Mouse (Mus musculus): ENCODE measurements around the gene Fadd. TPM values are rescaled to one million over a fixed set of nuclear protein-coding genes. Genes with fewer than 3 reads are reported as not detected.

Fadd gene
- polyA plus RNA-seq, 1 experiment from 2014 or later: 8.5 TPM

DNA sequence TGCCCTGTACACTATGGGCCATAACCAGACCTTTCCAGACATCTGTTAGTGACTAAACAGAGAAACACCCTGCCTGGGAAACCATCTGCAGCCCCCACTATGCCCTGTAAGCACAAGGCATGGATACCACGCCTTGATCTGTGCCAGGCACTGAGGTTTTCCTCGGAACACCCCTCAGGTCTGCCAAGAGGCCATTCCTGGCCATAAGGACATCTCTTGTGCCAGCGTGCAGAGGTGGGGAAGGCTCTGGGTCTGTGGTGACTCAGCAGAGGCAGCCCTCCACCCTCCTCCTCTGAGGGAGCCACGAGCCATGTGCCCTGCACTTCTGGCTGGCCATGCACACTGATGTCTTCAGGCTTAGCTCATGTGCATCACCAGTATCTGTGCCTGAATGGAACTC, 30.6 kb upstream of the Fadd start:
- Histone ChIP-seq H3K4me1 (ENCODE audit: control insufficient read depth, insufficient read depth, low read length) (no peaks in the 10 kb centered on the region), H3K9me3 (ENCODE audit: control insufficient read depth, low read length) (no peaks in the 10 kb centered on the region), H3K27ac (ENCODE audit: low read depth, low read length) (no peak overlapping the region), H3K4me2 (no peak overlapping the region), H3K9ac (ENCODE audit: low read length) (no peak overlapping the region), H3K4me3 (ENCODE audit: low read depth, low read length) (no peak overlapping the region), H3K36me3 (ENCODE audit: control insufficient read depth, insufficient read depth, low read length) (peaks cover 3% of the 10 kb centered on the region; the same call in 1 of the 2 replicates), H3K27me3 (ENCODE audit: control insufficient read depth, insufficient read depth, low read length) (no peaks in the 10 kb centered on the region)
- WGBS: 87% methylated on average over 4 of the region's 4 CpGs
- DNase-seq (ENCODE audit: low spot score, missing footprints): no peak
- ATAC-seq (ENCODE audit: low FRiP score): no peak

DNA sequence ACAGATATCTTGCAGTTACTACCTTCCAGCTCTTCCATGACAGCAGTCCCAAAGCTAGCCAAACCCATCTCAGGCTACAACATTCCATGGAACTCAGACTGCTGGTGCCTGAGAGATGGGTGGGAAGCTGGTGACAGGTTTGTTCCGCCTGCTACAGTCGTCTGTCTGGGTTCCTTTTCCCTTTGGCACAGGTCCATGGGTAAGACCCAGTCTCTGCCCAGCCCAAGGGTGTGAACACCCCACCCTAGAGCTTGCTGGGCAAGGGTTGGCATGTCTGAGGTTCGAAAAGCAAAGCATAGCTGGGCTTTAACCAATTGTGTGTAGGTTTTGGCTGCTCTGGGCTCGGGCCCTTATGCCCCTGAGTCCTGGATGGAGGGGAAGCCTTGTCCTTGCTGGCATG, 30.1 kb upstream of the Fadd start:
- ATAC-seq (ENCODE audit: low FRiP score) (no peak), DNase-seq (ENCODE audit: low spot score, missing footprints) (no peak)
- H3K4me3 ChIP-seq (ENCODE audit: low read depth, low read length): no peak overlapping the region
- no peak overlapping the region for H3K4me2 ChIP-seq
- peaks cover 3% of the 10 kb centered on the region; the same call in 1 of the 2 replicates for H3K36me3 ChIP-seq (ENCODE audit: control insufficient read depth, insufficient read depth, low read length)
- 86% methylated on average over 4 of the region's 4 CpGs for WGBS
- H3K9ac ChIP-seq (ENCODE audit: low read length): no peak overlapping the region
- H3K4me1 ChIP-seq (ENCODE audit: control insufficient read depth, insufficient read depth, low read length): no peaks in the 10 kb centered on the region
- H3K27ac ChIP-seq (ENCODE audit: low read depth, low read length): no peak overlapping the region
- no peaks in the 10 kb centered on the region for H3K27me3 ChIP-seq (ENCODE audit: control insufficient read depth, insufficient read depth, low read length)
- H3K9me3 ChIP-seq (ENCODE audit: control insufficient read depth, low read length): no peaks in the 10 kb centered on the region

DNA sequence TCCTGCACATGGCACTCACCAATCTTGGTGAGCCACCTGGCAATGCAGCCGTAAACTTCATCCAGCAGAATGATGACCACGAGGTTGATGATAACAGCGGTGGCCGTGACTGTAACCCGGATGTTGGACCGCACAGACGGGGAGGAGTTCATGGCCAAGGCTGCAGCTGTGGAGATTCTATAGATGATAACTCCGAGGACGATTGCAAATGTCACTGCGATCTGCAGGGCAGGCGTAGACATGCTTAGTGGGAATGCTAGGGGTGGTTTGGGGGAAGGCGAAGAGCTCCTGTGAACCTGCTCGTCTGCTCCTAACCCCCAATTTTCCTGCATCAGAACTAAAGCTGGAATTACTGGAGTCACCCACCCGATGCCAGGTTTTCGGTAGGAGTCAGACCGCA, 29.3 kb upstream of the Fadd start:
- Histone ChIP-seq H3K9me3 (ENCODE audit: control insufficient read depth, low read length) (no peaks in the 10 kb centered on the region), H3K4me2 (no peak overlapping the region), H3K9ac (ENCODE audit: low read length) (no peak overlapping the region), H3K27me3 (ENCODE audit: control insufficient read depth, insufficient read depth, low read length) (no peaks in the 10 kb centered on the region), H3K36me3 (ENCODE audit: control insufficient read depth, insufficient read depth, low read length) (peaks cover 3% of the 10 kb centered on the region; the same call in 1 of the 2 replicates), H3K4me3 (ENCODE audit: low read depth, low read length) (no peak overlapping the region), H3K4me1 (ENCODE audit: control insufficient read depth, insufficient read depth, low read length) (no peaks in the 10 kb centered on the region), H3K27ac (ENCODE audit: low read depth, low read length) (no peak overlapping the region)
- DNase-seq (ENCODE audit: low spot score, missing footprints): no peak
- ATAC-seq (ENCODE audit: low FRiP score): no peak
- 92% methylated on average over 16 of the region's 16 CpGs for WGBS

DNA sequence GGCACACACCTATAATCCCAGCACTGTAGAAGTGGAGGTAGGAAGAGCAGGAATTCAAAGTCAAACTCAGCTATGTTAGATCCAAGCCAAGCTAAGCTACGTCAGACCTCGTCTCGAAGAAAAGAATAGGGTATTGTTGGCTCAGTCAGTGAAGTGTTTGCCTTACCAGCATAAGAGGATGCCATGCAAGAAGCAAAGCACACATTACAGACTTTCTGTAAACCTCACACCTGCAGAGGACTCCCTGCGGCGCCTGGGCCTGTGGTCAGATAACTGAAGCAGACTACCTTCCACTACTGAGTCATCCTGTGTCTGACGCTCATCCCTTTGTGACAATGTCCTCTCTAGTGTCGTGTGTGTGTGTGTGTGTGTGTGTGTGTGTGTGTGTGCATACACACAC, 27.3 kb upstream of the Fadd start:
- H3K36me3 ChIP-seq (ENCODE audit: control insufficient read depth, insufficient read depth, low read length): peaks cover 3% of the 10 kb centered on the region; the same call in 1 of the 2 replicates
- H3K9me3 ChIP-seq (ENCODE audit: control insufficient read depth, low read length): no peaks in the 10 kb centered on the region
- no peak overlapping the region for H3K4me3 ChIP-seq (ENCODE audit: low read depth, low read length)
- no peak overlapping the region for H3K9ac ChIP-seq (ENCODE audit: low read length)
- no peaks in the 10 kb centered on the region for H3K4me1 ChIP-seq (ENCODE audit: control insufficient read depth, insufficient read depth, low read length)
- H3K27ac ChIP-seq (ENCODE audit: low read depth, low read length): no peak overlapping the region
- WGBS: 83% methylated on average over 7 of the region's 7 CpGs
- no peak overlapping the region for H3K4me2 ChIP-seq
- ATAC-seq (ENCODE audit: low FRiP score): no peak
- DNase-seq (ENCODE audit: low spot score, missing footprints): no peak
- no peaks in the 10 kb centered on the region for H3K27me3 ChIP-seq (ENCODE audit: control insufficient read depth, insufficient read depth, low read length)

DNA sequence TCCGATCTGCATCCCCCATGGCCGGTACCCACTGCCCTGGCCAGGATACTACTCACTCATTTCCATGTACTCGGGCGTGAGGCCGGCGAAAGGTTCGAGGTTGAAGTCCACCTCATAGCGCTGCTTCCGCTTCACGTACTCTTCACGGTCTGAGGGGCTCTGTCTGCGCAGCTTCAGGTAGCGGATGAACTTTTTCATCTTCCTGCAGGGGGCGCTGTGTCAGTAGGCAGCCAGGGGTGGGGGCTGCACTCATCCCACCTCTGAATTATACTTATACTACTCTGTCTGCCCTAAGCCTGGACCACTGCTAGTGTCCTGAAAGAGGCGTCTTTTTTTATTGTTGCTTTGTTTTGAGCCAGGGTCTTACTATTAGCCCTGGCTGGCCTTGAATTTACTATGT, 25.6 kb upstream of the Fadd start:
- no peaks in the 10 kb centered on the region for H3K36me3 ChIP-seq (ENCODE audit: control insufficient read depth, insufficient read depth, low read length)
- whole genome bisulfite sequencing: 92% methylated on average over 15 of the region's 15 CpGs
- no peaks in the 10 kb centered on the region for H3K27me3 ChIP-seq (ENCODE audit: control insufficient read depth, insufficient read depth, low read length)
- H3K9me3 ChIP-seq (ENCODE audit: control insufficient read depth, low read length): no peaks in the 10 kb centered on the region
- no peak overlapping the region for H3K4me3 ChIP-seq (ENCODE audit: low read depth, low read length)
- H3K4me2 ChIP-seq: no peak overlapping the region
- no peak overlapping the region for H3K9ac ChIP-seq (ENCODE audit: low read length)
- ATAC-seq (ENCODE audit: low FRiP score) (no peak), DNase-seq (ENCODE audit: low spot score, missing footprints) (no peak)
- H3K27ac ChIP-seq (ENCODE audit: low read depth, low read length): no peak overlapping the region
- H3K4me1 ChIP-seq (ENCODE audit: control insufficient read depth, insufficient read depth, low read length): no peaks in the 10 kb centered on the region

DNA sequence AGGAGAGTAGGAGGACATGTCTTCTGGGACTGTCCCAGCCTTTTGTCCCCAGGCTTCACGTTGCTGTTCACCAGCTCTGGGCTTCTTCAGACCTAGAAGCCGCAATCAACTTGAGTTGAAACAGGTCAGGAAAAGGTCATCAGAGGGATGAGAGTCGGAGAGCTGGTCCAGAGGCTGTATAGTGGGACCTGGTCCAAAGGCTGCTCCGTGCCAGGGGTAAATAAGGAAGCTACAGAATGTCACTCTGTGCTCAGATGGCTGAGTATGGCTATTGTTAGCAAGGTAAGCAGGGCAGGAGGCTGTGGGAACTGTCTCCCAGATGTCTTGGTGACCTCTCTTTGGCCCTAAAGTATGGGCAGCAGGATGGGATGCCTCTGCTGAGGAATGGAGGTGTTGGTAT, 22.5 kb upstream of the Fadd start:
- ATAC-seq (ENCODE audit: low FRiP score): no peak
- Histone ChIP-seq H3K27ac (ENCODE audit: low read depth, low read length) (no peak overlapping the region), H3K9ac (ENCODE audit: low read length) (no peak overlapping the region), H3K36me3 (ENCODE audit: control insufficient read depth, insufficient read depth, low read length) (0 out of 2 replicates have a peak, but pooled peaks cover under 1% of the 10 kb centered on the region), H3K27me3 (ENCODE audit: control insufficient read depth, insufficient read depth, low read length) (no peaks in the 10 kb centered on the region), H3K4me2 (no peak overlapping the region), H3K4me3 (ENCODE audit: low read depth, low read length) (no peak overlapping the region), H3K9me3 (ENCODE audit: control insufficient read depth, low read length) (no peaks in the 10 kb centered on the region), H3K4me1 (ENCODE audit: control insufficient read depth, insufficient read depth, low read length) (peaks cover 3% of the 10 kb centered on the region; the same call in 1 of the 2 replicates)
- no peak for DNase-seq (ENCODE audit: low spot score, missing footprints)
- WGBS: 82% methylated on average over 4 of the region's 4 CpGs

DNA sequence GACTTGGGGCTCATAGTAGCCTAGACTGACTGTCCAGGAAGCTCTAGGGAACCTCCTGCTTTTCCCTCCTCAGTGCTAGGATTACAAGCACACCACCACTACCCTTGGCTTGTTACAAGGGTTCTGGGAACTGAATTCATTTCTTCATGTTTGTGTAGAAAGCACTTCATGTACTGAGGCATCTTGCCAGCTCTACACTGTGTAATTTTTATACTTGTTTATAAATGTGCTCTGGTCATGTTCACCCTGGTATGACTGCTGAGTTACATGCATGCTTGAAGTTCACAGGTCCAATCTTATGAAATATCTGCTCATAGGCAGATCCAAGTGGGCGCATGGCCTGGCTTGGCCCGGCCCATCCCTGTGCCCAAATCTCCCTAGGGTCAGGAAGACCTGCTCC, 22.0 kb upstream of the Fadd start:
- ATAC-seq (ENCODE audit: low FRiP score): no peak
- no peaks in the 10 kb centered on the region for H3K27me3 ChIP-seq (ENCODE audit: control insufficient read depth, insufficient read depth, low read length)
- no peak overlapping the region for H3K4me2 ChIP-seq
- no peaks in the 10 kb centered on the region for H3K9me3 ChIP-seq (ENCODE audit: control insufficient read depth, low read length)
- H3K4me1 ChIP-seq (ENCODE audit: control insufficient read depth, insufficient read depth, low read length): peaks cover 3% of the 10 kb centered on the region; the same call in 1 of the 2 replicates
- H3K9ac ChIP-seq (ENCODE audit: low read length): no peak overlapping the region
- no peak for DNase-seq (ENCODE audit: low spot score, missing footprints)
- no peak overlapping the region for H3K4me3 ChIP-seq (ENCODE audit: low read depth, low read length)
- WGBS: 100% methylated on average over 2 of the region's 2 CpGs
- H3K36me3 ChIP-seq (ENCODE audit: control insufficient read depth, insufficient read depth, low read length): 0 out of 2 replicates have a peak, but pooled peaks cover 3% of the 10 kb centered on the region
- no peak overlapping the region for H3K27ac ChIP-seq (ENCODE audit: low read depth, low read length)

DNA sequence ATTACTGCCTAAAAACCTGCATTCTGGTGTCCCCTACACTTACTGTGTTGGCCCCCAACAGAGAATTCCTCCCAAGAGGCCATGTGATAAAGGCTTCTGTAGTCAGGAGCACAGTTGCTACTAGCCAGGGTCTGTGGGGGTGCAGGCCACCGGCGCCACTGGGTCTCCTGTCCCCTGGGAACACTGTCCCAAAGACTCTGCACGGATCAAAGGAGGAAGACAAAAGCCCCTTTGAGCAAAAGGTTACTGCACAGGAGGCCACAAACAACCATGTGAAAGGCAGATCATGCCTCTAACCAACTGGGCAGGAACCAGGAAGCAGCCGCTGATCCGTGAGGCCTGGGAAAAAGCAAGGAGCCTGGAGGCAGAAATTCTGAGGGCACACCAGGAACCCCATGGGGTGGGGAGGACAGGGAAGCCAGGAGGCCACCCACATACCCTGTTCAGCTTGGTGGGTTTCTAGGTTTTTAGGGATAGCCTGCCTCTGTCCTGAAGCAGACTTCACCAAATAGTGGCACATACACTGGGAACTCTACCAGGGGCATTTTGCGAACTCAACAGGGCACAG, 18.2 kb upstream of the Fadd start:
- Histone ChIP-seq H3K4me3 (ENCODE audit: low read depth, low read length) (no peak overlapping the region), H3K27ac (ENCODE audit: low read depth, low read length) (no peak overlapping the region), H3K4me2 (no peak overlapping the region), H3K9me3 (ENCODE audit: control insufficient read depth, low read length) (no peaks in the 10 kb centered on the region), H3K36me3 (ENCODE audit: control insufficient read depth, insufficient read depth, low read length) (0 out of 2 replicates have a peak, but pooled peaks cover 9% of the 10 kb centered on the region), H3K4me1 (ENCODE audit: control insufficient read depth, insufficient read depth, low read length) (peaks cover 3% of the 10 kb centered on the region; the same call in 1 of the 2 replicates), H3K27me3 (ENCODE audit: control insufficient read depth, insufficient read depth, low read length) (no peaks in the 10 kb centered on the region), H3K9ac (ENCODE audit: low read length) (no peak overlapping the region)
- ATAC-seq (ENCODE audit: low FRiP score) (no peak), DNase-seq (ENCODE audit: low spot score, missing footprints) (peak; percentile 80)
- WGBS: 26% methylated on average over 6 of the region's 6 CpGs

DNA sequence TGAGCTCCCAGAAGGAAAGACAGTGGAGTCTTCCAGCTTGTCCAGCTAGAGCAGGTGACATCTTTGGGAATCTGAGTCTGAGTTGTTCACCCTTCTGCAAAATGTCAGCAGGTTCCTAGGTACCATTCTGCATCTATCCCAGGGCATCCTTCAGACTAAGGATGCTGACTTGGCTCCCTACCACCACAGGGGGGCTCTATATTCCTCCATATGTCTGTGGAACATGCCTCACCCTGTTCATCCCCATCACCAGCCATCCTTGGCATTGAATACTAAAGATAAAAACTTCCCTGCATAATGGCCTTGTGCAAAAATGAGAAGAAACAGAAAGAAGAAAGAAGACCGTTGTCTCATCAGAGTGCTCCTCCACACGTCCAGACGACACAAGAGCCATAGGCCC, 7.2 kb upstream of the Fadd start:
- Histone ChIP-seq H3K27me3 (ENCODE audit: control insufficient read depth, insufficient read depth, low read length) (0 out of 2 replicates have a peak, but pooled peaks cover 2% of the 10 kb centered on the region), H3K27ac (ENCODE audit: low read depth, low read length) (no peak overlapping the region), H3K4me1 (ENCODE audit: control insufficient read depth, insufficient read depth, low read length) (no peaks in the 10 kb centered on the region), H3K4me2 (no peak overlapping the region), H3K9me3 (ENCODE audit: control insufficient read depth, low read length) (no peaks in the 10 kb centered on the region), H3K4me3 (ENCODE audit: low read depth, low read length) (no peak overlapping the region), H3K9ac (ENCODE audit: low read length) (no peak overlapping the region), H3K36me3 (ENCODE audit: control insufficient read depth, insufficient read depth, low read length) (peaks cover 4% of the 10 kb centered on the region; the same call in 1 of the 2 replicates)
- 84% methylated on average over 3 of the region's 3 CpGs for WGBS
- ATAC-seq (ENCODE audit: low FRiP score) (no peak), DNase-seq (ENCODE audit: low spot score, missing footprints) (no peak)

Measured in midbrain, embryonic 11.5 days (tissue).